Mouse (Mus musculus): ENCODE measurements at regions not wholly inside any gene's neighbourhood (a gene's known extent, or its start where the extent isn't known, plus 50 kb on each side); places are given as distances from the start of the nearest gene placed in this dataset.

GRCm38 (mm10) chr6:19015868-19016267, 149.8 kb downstream of the Ankrd7 start:
- DNase-seq (ENCODE audit: low spot score) (no peak), ATAC-seq (ENCODE audit: low FRiP score, low TSS enrichment) (no peak)
- TF ChIP-seq CTCF (IDR thresholded peaks at IDR 0.05; ENCODE audit: low read depth) (peak; percentile 15; the same call in 1 of the 2 replicates), EP300 (optimal IDR thresholded peaks at IDR 0.05) (no peak)
- WGBS: 100% methylated on average over 1 of the region's 1 CpGs
- H3K9me3 ChIP-seq (ENCODE audit: control insufficient read depth, low read length): no peaks in the 10 kb centered on the region
- no peaks in the 10 kb centered on the region for H3K36me3 ChIP-seq (ENCODE audit: control insufficient read depth, insufficient read depth, low read length)
- H3K4me1 ChIP-seq (replicated peaks; ENCODE audit: control insufficient read depth, insufficient read depth): no peaks in the 10 kb centered on the region
- H3K9ac ChIP-seq (ENCODE audit: low read length): no peak overlapping the region
- no peak overlapping the region for H3K4me3 ChIP-seq (ENCODE audit: low read depth, low read length)
- H3K27me3 ChIP-seq (ENCODE audit: control insufficient read depth, insufficient read depth, low read length): no peaks in the 10 kb centered on the region
- no peak overlapping the region for H3K4me2 ChIP-seq (replicated peaks; ENCODE audit: low read depth)
- H3K27ac ChIP-seq (replicated peaks): no peak overlapping the region

- Histone ChIP-seq H3K27ac (replicated peaks) (no peak overlapping the region), H3K27me3 (ENCODE audit: control insufficient read depth, insufficient read depth, low read length) (no peaks in the 10 kb centered on the region), H3K4me3 (ENCODE audit: low read depth, low read length) (no peak overlapping the region), H3K9me3 (ENCODE audit: control insufficient read depth, low read length) (no peaks in the 10 kb centered on the region), H3K9ac (ENCODE audit: low read length) (no peak overlapping the region), H3K36me3 (ENCODE audit: control insufficient read depth, insufficient read depth, low read length) (no peaks in the 10 kb centered on the region), H3K4me2 (replicated peaks; ENCODE audit: low read depth) (no peak overlapping the region), H3K4me1 (replicated peaks; ENCODE audit: control insufficient read depth, insufficient read depth) (no peaks in the 10 kb centered on the region)
- no peak for DNase-seq (ENCODE audit: low spot score)
- TF ChIP-seq EP300 (optimal IDR thresholded peaks at IDR 0.05) (no peak), CTCF (IDR thresholded peaks at IDR 0.05; ENCODE audit: low read depth) (no peak)
- no peak for ATAC-seq (ENCODE audit: low FRiP score, low TSS enrichment)
- 39% methylated on average over 1 of the region's 1 CpGs for WGBS
Observed at GRCm38 (mm10) chr6:19018166-19018769, 152.2 kb downstream of the Ankrd7 start.

DNA sequence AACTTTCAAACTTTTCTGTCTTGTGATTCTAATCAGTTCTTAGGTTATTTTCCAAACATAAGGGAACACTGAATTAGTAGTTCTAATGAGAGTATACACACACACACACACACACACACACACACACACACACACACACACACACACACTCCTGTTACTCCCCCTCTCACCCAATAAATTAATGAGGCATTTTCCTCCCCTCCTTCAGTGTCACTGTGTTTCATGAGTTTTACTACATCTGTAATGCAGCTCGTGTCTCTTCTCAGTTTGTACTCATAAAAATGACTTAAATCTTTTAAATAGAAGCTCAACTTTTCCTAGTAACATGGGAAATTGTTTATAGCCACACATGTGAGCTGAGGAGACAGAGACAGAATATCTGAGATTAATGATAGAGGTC, 168.2 kb downstream of the Ankrd7 start:
- Histone ChIP-seq H3K36me3 (ENCODE audit: control insufficient read depth, insufficient read depth, low read length) (no peaks in the 10 kb centered on the region), H3K9ac (ENCODE audit: low read length) (no peak overlapping the region), H3K9me3 (ENCODE audit: control insufficient read depth, low read length) (no peaks in the 10 kb centered on the region), H3K27ac (replicated peaks) (no peak overlapping the region), H3K4me3 (ENCODE audit: low read depth, low read length) (no peak overlapping the region), H3K4me1 (replicated peaks; ENCODE audit: control insufficient read depth, insufficient read depth) (no peaks in the 10 kb centered on the region), H3K4me2 (replicated peaks; ENCODE audit: low read depth) (no peak overlapping the region), H3K27me3 (ENCODE audit: control insufficient read depth, insufficient read depth, low read length) (no peaks in the 10 kb centered on the region)
- ATAC-seq (ENCODE audit: low FRiP score, low TSS enrichment) (no peak), DNase-seq (ENCODE audit: low spot score) (no peak)
- TF ChIP-seq CTCF (IDR thresholded peaks at IDR 0.05; ENCODE audit: low read depth): no peak
- TF ChIP-seq EP300 (optimal IDR thresholded peaks at IDR 0.05): no peak
- 36% methylated on average over 1 of the region's 1 CpGs for WGBS
